Mouse (Mus musculus) heart, embryonic 12.5 days (tissue): ENCODE measurements around the gene Ermn. TPM values are rescaled to one million over a fixed set of nuclear protein-coding genes. Genes with fewer than 3 reads are reported as not detected.

Experiments
- ATAC-seq: fragments of 200-750 bp; cut with Nextera tagmentation; 2 replicates; pipeline ENCODE4 v1.8.0; 2017; ENCODE audit warnings: moderate TSS enrichment, moderate library complexity; ENCODE audit not compliant: insufficient number of reproducible peaks, low FRiP score
- H3K27ac ChIP-seq: fragments of 300-500 bp; sonication (generic); 2 replicates; pipeline ENCODE4 v1.5.1; 2016; ENCODE audit warnings: mild to moderate bottlenecking, moderate library complexity; ENCODE audit not compliant: poor library complexity, severe bottlenecking
- H3K27me3 ChIP-seq: fragments of 300-500 bp; sonication (generic); replicated peaks from 2 replicates; pipeline ENCODE4 v1.6.1; 2016; ENCODE audit warnings: mild to moderate bottlenecking, moderate library complexity
- H3K36me3 ChIP-seq: fragments of 300-500 bp; sonication (generic); 2 replicates; pipeline ENCODE4 v1.6.1; 2016; ENCODE audit warnings: mild to moderate bottlenecking, moderate library complexity
- H3K4me1 ChIP-seq: fragments of 300-500 bp; sonication (generic); replicated peaks from 2 replicates; pipeline ENCODE4 v1.6.1; 2016; ENCODE audit warnings: mild to moderate bottlenecking
- H3K4me2 ChIP-seq: fragments of 300-500 bp; sonication (generic); 2 replicates; pipeline ENCODE4 v1.6.1; 2016; ENCODE audit warnings: mild to moderate bottlenecking, moderate library complexity
- H3K4me3 ChIP-seq: fragments of 300-500 bp; sonication (generic); 2 replicates; pipeline ENCODE4 v1.5.1; 2016; ENCODE audit warnings: mild to moderate bottlenecking
- H3K9ac ChIP-seq: fragments of 300-500 bp; sonication (generic); 2 replicates; pipeline ENCODE4 v1.6.1; 2016; ENCODE audit warnings: mild to moderate bottlenecking, moderate library complexity
- H3K9me3 ChIP-seq: fragments of 300-500 bp; sonication (generic); replicated peaks from 2 replicates; pipeline ENCODE4 v1.6.1; 2016; ENCODE audit warnings: mild to moderate bottlenecking, moderate library complexity
- WGBS: fragments of 180-500 bp; shearing (Covaris S2); methylation state at CpG from one replicate; pipeline ENCODE4 v1.1.7; 2016; 5-methylcytosine and 5-hydroxymethylcytosine counted together
- polyA plus RNA-seq: library from polyadenylated mRNA; unstranded; fragments of >200 nt; fragmentation: Nextera tagmentation; extraction: Ambion mirVana; gene quantifications from 2 replicates; pipeline ENCODE4 v1.2.1, GENCODE M21; 2016

Ermn gene
- polyA plus RNA-seq, 1 experiment from 2014 or later, result not detected

- no peaks in the 10 kb centered on the region for H3K27me3 ChIP-seq
- H3K4me3 ChIP-seq, result no peak overlapping the region
- H3K36me3 ChIP-seq, result no peaks in the 10 kb centered on the region
- no peak overlapping the region for H3K4me2 ChIP-seq
- ATAC-seq, result no peak
- no peaks in the 10 kb centered on the region for H3K4me1 ChIP-seq
- no peaks in the 10 kb centered on the region for H3K9me3 ChIP-seq
- 72% methylated on average over 5 of the region's 5 CpGs for WGBS
- H3K9ac ChIP-seq, result no peak overlapping the region
- H3K27ac ChIP-seq, result no peak overlapping the region
Observed at GRCm38 (mm10) chr2:58007081-58007480, 45.6 kb downstream of the Ermn start.

- WGBS, result 58% methylated on average over 3 of the region's 3 CpGs
- no peak overlapping the region for H3K4me2 ChIP-seq
- no peak for ATAC-seq
Observed at GRCm38 (mm10) chr2:58001497-58001896, 51.2 kb downstream of the Ermn start.

GRCm38 (mm10) chr2:57997752-57998430 is 54.8 kb downstream of the Ermn start, which contains the start of gene Galnt5:
TSS of gene Galnt5 (plus strand) at chr2:57997884.
- no peaks in the 10 kb centered on the region for H3K36me3 ChIP-seq
- 0 out of 2 replicates have a peak, but pooled peaks have one; percentile 18 for ATAC-seq
- H3K9ac ChIP-seq, result peak within 1 kb of the TSS; percentile 14; the same call in 1 of the 2 replicates
- H3K4me1 ChIP-seq, result peaks cover 5% of the 10 kb centered on the region; the same call in 1 of the 2 replicates
- H3K4me3 ChIP-seq, result peak within 1 kb of the TSS; percentile 40
- no peaks in the 10 kb centered on the region for H3K9me3 ChIP-seq
- 39% methylated on average over 12 of the region's 12 CpGs for WGBS
- H3K4me2 ChIP-seq, result peak within 1 kb of the TSS; percentile 67
- no peaks in the 10 kb centered on the region for H3K27me3 ChIP-seq
- peak within 1 kb of the TSS; percentile 18; the same call in 1 of the 2 replicates for H3K27ac ChIP-seq

More at GRCm38 (mm10) chr2:58001497-58001896, 51.2 kb downstream of the Ermn start:
- Histone ChIP-seq H3K36me3 (no peaks in the 10 kb centered on the region), H3K4me3 (no peak overlapping the region), H3K9me3 (no peaks in the 10 kb centered on the region), H3K4me1 (peaks cover 5% of the 10 kb centered on the region; the same call in 1 of the 2 replicates), H3K27me3 (no peaks in the 10 kb centered on the region), H3K9ac (no peak overlapping the region), H3K27ac (no peak overlapping the region)

Other genes starting within 250 kb of the Ermn start
- gene Galnt5, start 55.0 kb downstream of the Ermn start, polyA plus RNA-seq, result 0.58 and 0.66 TPM in 2 replicates
- 0.14 and 0.27 TPM in 2 replicates for gene Cytip, start 142.7 kb upstream of the Ermn start, polyA plus RNA-seq